In genomic region chr19:14505885-14506548, GRCm38 (mm10) we compare ENCODE assay signal across 12 mouse cellular contexts.
DNase-seq lines count a peak whose midpoint lies in the region; ATAC-seq and TF ChIP-seq lines count a peak whose summit lies in the region.
"Had no signal": no experiment of that assay in that cellular context is flagged by ENCODE, and none has a peak within 500 bp of the region (broad histone marks: within the 10 kb centered on the region; RNA-seq: fewer than 3 reads in every experiment).

No protein-coding gene starts in this region.

- peak overlapping the region; percentile 24; the same call in 1 of the 2 replicates for H3K27ac ChIP-seq in hindbrain, embryonic 11.5 days (ENCODE audit: low read depth, low read length)
- no peak overlapping the region for H3K27ac ChIP-seq in hindbrain, embryonic 10.5 days
- H3K27ac ChIP-seq in hindbrain, embryonic 14.5 days, result no peak overlapping the region; the same call in 1 of the 2 replicates
- H3K27ac ChIP-seq in midbrain, embryonic 14.5 days (replicated peaks; ENCODE audit: low read depth, low read length), result peak overlapping the region; percentile 66
- H3K27ac ChIP-seq: lung, embryonic 15.5 days had no signal

- DNase-seq in hindbrain, embryonic 11.5 days (ENCODE audit: low spot score), result no peak
- DNase-seq in hindbrain, embryonic 10.5 days (ENCODE audit: low spot score), result no peak
- peak; percentile 65 for DNase-seq in brain, embryonic 14.5 days (ENCODE audit: low read depth)
- no peak for DNase-seq in hindbrain, embryonic 14.5 days (ENCODE audit: low spot score)
- no peak for DNase-seq in midbrain, embryonic 14.5 days
- DNase-seq in heart, postnatal 4 days, result no peak
- DNase-seq in right cerebral cortex, adult 18-20 months, result no peak
- no peak for DNase-seq in cerebellum, adult 11 months
- DNase-seq: adrenal gland, adult 2 months; gastrocnemius, postnatal 10 days had no signal

- no peak overlapping the region for H3K4me3 ChIP-seq in hindbrain, embryonic 11.5 days (ENCODE audit: low read depth, low read length)
- no peak overlapping the region for H3K4me3 ChIP-seq in hindbrain, embryonic 10.5 days
- H3K4me3 ChIP-seq in hindbrain, embryonic 14.5 days (replicated peaks; ENCODE audit: low read length), result no peak overlapping the region
- no peak overlapping the region for H3K4me3 ChIP-seq in midbrain, embryonic 14.5 days (replicated peaks; ENCODE audit: low read depth, low read length)
- H3K4me3 ChIP-seq: lung, embryonic 15.5 days had no signal

- ATAC-seq in hindbrain, embryonic 11.5 days (ENCODE audit: low FRiP score), result peak; percentile 31; the same call in 1 of the 2 replicates
- no peak for ATAC-seq in hindbrain, embryonic 14.5 days (ENCODE audit: low FRiP score)
- ATAC-seq in midbrain, embryonic 14.5 days (ENCODE audit: low FRiP score, low TSS enrichment), result peak; percentile 16; the same call in 1 of the 2 replicates
- ATAC-seq: Patski had no signal

- H3K27me3 ChIP-seq in hindbrain, embryonic 11.5 days (ENCODE audit: control insufficient read depth, insufficient read depth, low read length), result no peaks in the 10 kb centered on the region
- peaks cover 6% of the 10 kb centered on the region for H3K27me3 ChIP-seq in hindbrain, embryonic 10.5 days (ENCODE audit: insufficient read depth, poor library complexity, severe bottlenecking)
- H3K27me3 ChIP-seq in hindbrain, embryonic 14.5 days (ENCODE audit: control insufficient read depth, insufficient read depth, low read length), result no peaks in the 10 kb centered on the region; the same call in 1 of the 2 replicates
- H3K27me3 ChIP-seq in midbrain, embryonic 14.5 days (ENCODE audit: control insufficient read depth, insufficient read depth, low read length), result no peaks in the 10 kb centered on the region
- H3K27me3 ChIP-seq: lung, embryonic 15.5 days; Patski had no signal

- H3K4me1 ChIP-seq in hindbrain, embryonic 11.5 days (replicated peaks; ENCODE audit: control insufficient read depth, insufficient read depth, low read length), result peaks cover 5% of the 10 kb centered on the region
- H3K4me1 ChIP-seq in hindbrain, embryonic 10.5 days (replicated peaks), result peaks cover 70% of the 10 kb centered on the region
- peaks cover 54% of the 10 kb centered on the region for H3K4me1 ChIP-seq in hindbrain, embryonic 14.5 days (replicated peaks; ENCODE audit: control insufficient read depth, insufficient read depth, low read length)
- H3K4me1 ChIP-seq in midbrain, embryonic 14.5 days (ENCODE audit: control insufficient read depth, insufficient read depth, low read length), result peaks cover 61% of the 10 kb centered on the region

- H3K9me3 ChIP-seq in hindbrain, embryonic 11.5 days (ENCODE audit: control insufficient read depth, low read length), result no peaks in the 10 kb centered on the region
- no peaks in the 10 kb centered on the region for H3K9me3 ChIP-seq in hindbrain, embryonic 10.5 days
- no peaks in the 10 kb centered on the region for H3K9me3 ChIP-seq in hindbrain, embryonic 14.5 days (ENCODE audit: control insufficient read depth, low read length)
- no peaks in the 10 kb centered on the region for H3K9me3 ChIP-seq in midbrain, embryonic 14.5 days (ENCODE audit: control insufficient read depth, low read length)
- H3K9me3 ChIP-seq: lung, embryonic 15.5 days had no signal

- no peak for TF ChIP-seq POLR2A in brain, embryonic 14.5 days (IDR thresholded peaks at IDR 0.05; ENCODE audit: borderline replicate concordance, extremely low read depth, insufficient read depth, insufficient read length, poor library complexity, severe bottlenecking)

- 67% methylated on average over 2 of the region's 2 CpGs for WGBS in hindbrain, embryonic 11.5 days
- 64% methylated on average over 2 of the region's 2 CpGs for WGBS in hindbrain, embryonic 10.5 days
- 57% methylated on average over 2 of the region's 2 CpGs for WGBS in hindbrain, embryonic 14.5 days
- WGBS in midbrain, embryonic 14.5 days, result 30% methylated on average over 2 of the region's 2 CpGs

- H3K36me3 ChIP-seq in hindbrain, embryonic 11.5 days (ENCODE audit: control insufficient read depth, insufficient read depth, low read length), result no peaks in the 10 kb centered on the region
- H3K36me3 ChIP-seq in hindbrain, embryonic 10.5 days, result peaks cover 5% of the 10 kb centered on the region; the same call in 1 of the 2 replicates
- no peaks in the 10 kb centered on the region for H3K36me3 ChIP-seq in hindbrain, embryonic 14.5 days (replicated peaks; ENCODE audit: control insufficient read depth, insufficient read depth)
- H3K36me3 ChIP-seq in midbrain, embryonic 14.5 days (ENCODE audit: control insufficient read depth, insufficient read depth, low read length), result no peaks in the 10 kb centered on the region
- H3K36me3 ChIP-seq: lung, embryonic 15.5 days had no signal

- no peak overlapping the region for H3K9ac ChIP-seq in hindbrain, embryonic 11.5 days (ENCODE audit: low read depth, low read length)
- no peak overlapping the region for H3K9ac ChIP-seq in hindbrain, embryonic 14.5 days
- H3K9ac ChIP-seq in midbrain, embryonic 14.5 days (replicated peaks; ENCODE audit: low read length), result no peak overlapping the region
- H3K9ac ChIP-seq: lung, embryonic 15.5 days had no signal

- H3K4me2 ChIP-seq in hindbrain, embryonic 11.5 days (replicated peaks; ENCODE audit: low read depth, low read length), result no peak overlapping the region
- 0 out of 2 replicates have a peak overlapping the region, but pooled peaks have one; percentile 7 for H3K4me2 ChIP-seq in hindbrain, embryonic 14.5 days (replicated peaks)
- peak overlapping the region; percentile 13 for H3K4me2 ChIP-seq in midbrain, embryonic 14.5 days (ENCODE audit: low read length)
- H3K4me2 ChIP-seq: lung, embryonic 15.5 days had no signal

- no peak for TF ChIP-seq CTCF in brain, embryonic 14.5 days (IDR thresholded peaks at IDR 0.05; ENCODE audit: borderline replicate concordance, extremely low read depth, insufficient read depth, insufficient read length)

Comparison
In these comparisons a context has a peak if more than half of its experiments do, and no peak if none do; other contexts are left out.
1. H3K27ac ChIP-seq: peak in hindbrain, embryonic 11.5 days (single experiment) and midbrain, embryonic 14.5 days (single experiment); none in hindbrain, embryonic 10.5 days (single experiment) and hindbrain, embryonic 14.5 days (single experiment).